ENCODE assay signal across 8 mouse cellular contexts in the genomic region with DNA sequence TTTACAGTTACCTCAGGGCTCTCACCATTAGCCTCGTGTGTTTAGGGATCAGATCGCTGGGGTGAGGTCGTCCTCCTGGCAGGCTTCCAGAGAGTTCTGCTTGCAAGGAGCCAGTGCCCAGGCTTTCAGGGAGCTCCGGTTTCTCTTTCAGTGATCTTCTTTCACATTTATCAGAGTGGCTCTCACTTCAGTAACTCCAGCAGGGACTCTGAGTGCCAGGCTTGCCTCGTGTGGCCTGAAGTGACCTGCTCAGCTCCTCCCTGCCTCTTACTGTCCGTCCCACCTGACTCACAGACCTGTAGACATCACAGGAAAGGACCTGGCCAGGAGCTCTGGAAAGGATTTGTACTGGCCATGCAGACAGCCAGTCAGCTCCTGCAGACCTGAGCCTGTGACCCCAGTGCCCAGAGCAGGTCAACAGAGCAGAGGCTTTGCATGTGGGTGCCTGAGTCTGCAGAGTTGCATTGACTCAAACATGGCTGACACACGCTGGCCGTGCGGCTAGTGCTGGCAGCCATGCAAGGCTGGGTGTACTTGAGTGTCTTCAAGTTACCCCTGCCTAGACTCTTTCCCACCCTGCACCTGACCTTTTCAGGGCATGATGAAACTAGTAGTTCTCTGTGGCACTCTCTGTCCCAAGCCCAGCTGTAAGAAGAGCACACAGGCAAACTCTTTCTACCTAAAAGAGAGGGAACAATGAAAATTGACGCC.
DNase-seq lines count a peak whose midpoint lies in the region; ATAC-seq and TF ChIP-seq lines count a peak whose summit lies in the region.

No protein-coding gene starts in this region.

- peaks cover 12% of the 10 kb centered on the region; the same call in 1 of the 2 replicates for H3K79me2 ChIP-seq in liver, adult 2 months (ENCODE audit: control insufficient read depth, insufficient read depth, low read length)

- H3K9me3 ChIP-seq in embryonic facial prominence, embryonic 13.5 days: no peaks in the 10 kb centered on the region
- H3K9me3 ChIP-seq in hindbrain, embryonic 16.5 days (ENCODE audit: control insufficient read depth, low read length): no peaks in the 10 kb centered on the region
- no peaks in the 10 kb centered on the region for H3K9me3 ChIP-seq in neural tube, embryonic 15.5 days (replicated peaks)

- ATAC-seq in embryonic facial prominence, embryonic 13.5 days (ENCODE audit: insufficient number of reproducible peaks, insufficient read depth, low FRiP score, low TSS enrichment, low read depth): no peak
- ATAC-seq in hindbrain, embryonic 16.5 days: no peak
- ATAC-seq in neural tube, embryonic 15.5 days (ENCODE audit: low FRiP score): no peak
- ATAC-seq in erythroid progenitor cell, adult 5-6 weeks (replicated peaks; ENCODE audit: low FRiP score, poor library complexity, severe bottlenecking): no peak

- peaks cover 57% of the 10 kb centered on the region for H3K4me1 ChIP-seq in embryonic facial prominence, embryonic 13.5 days
- peaks cover 31% of the 10 kb centered on the region for H3K4me1 ChIP-seq in hindbrain, embryonic 16.5 days (ENCODE audit: control insufficient read depth, insufficient read depth, low read depth, low read length)
- peaks cover 51% of the 10 kb centered on the region for H3K4me1 ChIP-seq in liver, adult 2 months (ENCODE audit: control insufficient read depth, insufficient read depth, low read length)
- H3K4me1 ChIP-seq in neural tube, embryonic 15.5 days: peaks cover 52% of the 10 kb centered on the region

- H3K4me3 ChIP-seq in embryonic facial prominence, embryonic 13.5 days: no peak overlapping the region
- no peak overlapping the region for H3K4me3 ChIP-seq in hindbrain, embryonic 16.5 days (ENCODE audit: low read length)
- H3K4me3 ChIP-seq in liver, adult 2 months (ENCODE audit: insufficient read depth, low read depth, low read length): no peak overlapping the region
- H3K4me3 ChIP-seq in neural tube, embryonic 15.5 days (replicated peaks): no peak overlapping the region

- peak overlapping the region; percentile 18; the same call in 1 of the 2 replicates for H3K27ac ChIP-seq in embryonic facial prominence, embryonic 13.5 days
- H3K27ac ChIP-seq in hindbrain, embryonic 16.5 days (ENCODE audit: low read depth, low read length): 0 out of 2 replicates have a peak overlapping the region, but pooled peaks have one; percentile 10
- peak overlapping the region; percentile 66 for H3K27ac ChIP-seq in liver, adult 2 months (replicated peaks; ENCODE audit: insufficient read depth, low read depth, low read length)
- peak overlapping the region; percentile 33; the same call in 1 of the 2 replicates for H3K27ac ChIP-seq in neural tube, embryonic 15.5 days (replicated peaks)

- no peaks in the 10 kb centered on the region for H3K27me3 ChIP-seq in embryonic facial prominence, embryonic 13.5 days
- no peaks in the 10 kb centered on the region for H3K27me3 ChIP-seq in hindbrain, embryonic 16.5 days (replicated peaks; ENCODE audit: control insufficient read depth, insufficient read depth, low read length)
- H3K27me3 ChIP-seq in liver, adult 2 months (ENCODE audit: control insufficient read depth, insufficient read depth, low read length): no peaks in the 10 kb centered on the region
- no peaks in the 10 kb centered on the region for H3K27me3 ChIP-seq in neural tube, embryonic 15.5 days (replicated peaks)

- no peaks in the 10 kb centered on the region for H3K36me3 ChIP-seq in embryonic facial prominence, embryonic 13.5 days
- no peaks in the 10 kb centered on the region for H3K36me3 ChIP-seq in hindbrain, embryonic 16.5 days (ENCODE audit: control insufficient read depth, insufficient read depth, low read length)
- H3K36me3 ChIP-seq in liver, adult 2 months (ENCODE audit: control insufficient read depth, insufficient read depth, low read length): peaks cover 3% of the 10 kb centered on the region; the same call in 1 of the 2 replicates
- no peaks in the 10 kb centered on the region for H3K36me3 ChIP-seq in neural tube, embryonic 15.5 days

- no peak for TF ChIP-seq POLR2A in brain, embryonic 14.5 days (IDR thresholded peaks at IDR 0.05; ENCODE audit: borderline replicate concordance, extremely low read depth, insufficient read depth, insufficient read length, poor library complexity, severe bottlenecking)
- no peak for TF ChIP-seq POLR2A in liver, adult 2 months (IDR thresholded peaks at IDR 0.05; ENCODE audit: extremely low read depth, insufficient read depth, low read length)

- no peak overlapping the region for H3K9ac ChIP-seq in embryonic facial prominence, embryonic 13.5 days
- no peak overlapping the region for H3K9ac ChIP-seq in hindbrain, embryonic 16.5 days (ENCODE audit: low read depth, low read length)
- peak overlapping the region; percentile 19; the same call in 1 of the 2 replicates for H3K9ac ChIP-seq in liver, adult 2 months (ENCODE audit: low read depth, low read length)
- no peak overlapping the region for H3K9ac ChIP-seq in neural tube, embryonic 15.5 days (replicated peaks)

- no peak for TF ChIP-seq CTCF in brain, embryonic 14.5 days (IDR thresholded peaks at IDR 0.05; ENCODE audit: borderline replicate concordance, extremely low read depth, insufficient read depth, insufficient read length)
- TF ChIP-seq CTCF in liver, adult 2 months (IDR thresholded peaks at IDR 0.05; ENCODE audit: low read depth, low read length): no peak

- DNase-seq in brain, embryonic 14.5 days (ENCODE audit: low read depth): peak; percentile 70
- DNase-seq in liver, adult 2 months (ENCODE audit: extremely low read depth, low read depth, low spot score): peak; percentile 98
- no peak for DNase-seq in B cell, adult 2 months
- DNase-seq in adrenal gland, postnatal 25 days: no peak

- 47% methylated on average over 10 of the region's 10 CpGs for WGBS in embryonic facial prominence, embryonic 13.5 days
- WGBS in hindbrain, embryonic 16.5 days: 53% methylated on average over 10 of the region's 10 CpGs
- 12% methylated on average over 10 of the region's 10 CpGs for WGBS in liver, adult 2 months
- WGBS in neural tube, embryonic 15.5 days: 56% methylated on average over 10 of the region's 10 CpGs

- H3K4me2 ChIP-seq in embryonic facial prominence, embryonic 13.5 days: no peak overlapping the region
- no peak overlapping the region for H3K4me2 ChIP-seq in hindbrain, embryonic 16.5 days (ENCODE audit: low read length)
- no peak overlapping the region for H3K4me2 ChIP-seq in neural tube, embryonic 15.5 days

Comparison
In these comparisons a context has a peak if more than half of its experiments do, and no peak if none do; other contexts are left out.
1. DNase-seq: peak in brain, embryonic 14.5 days (single experiment) and liver, adult 2 months (single experiment); none in B cell, adult 2 months (0 of 2) and adrenal gland, postnatal 25 days (single experiment).
2. H3K27ac ChIP-seq: peak in every context shown above with its lines; median percentile 66 in liver, adult 2 months; 33 in neural tube, embryonic 15.5 days; 18 in embryonic facial prominence, embryonic 13.5 days; 10 in hindbrain, embryonic 16.5 days.